Mouse (Mus musculus): ENCODE data around the gene Col4a1. TPM values are rescaled to one million over a fixed set of nuclear protein-coding genes. Genes with fewer than 3 reads are reported as not detected.

The Col4a1 gene
- polyA plus RNA-seq, 1 experiment from 2014 or later, result 169 TPM

DNA sequence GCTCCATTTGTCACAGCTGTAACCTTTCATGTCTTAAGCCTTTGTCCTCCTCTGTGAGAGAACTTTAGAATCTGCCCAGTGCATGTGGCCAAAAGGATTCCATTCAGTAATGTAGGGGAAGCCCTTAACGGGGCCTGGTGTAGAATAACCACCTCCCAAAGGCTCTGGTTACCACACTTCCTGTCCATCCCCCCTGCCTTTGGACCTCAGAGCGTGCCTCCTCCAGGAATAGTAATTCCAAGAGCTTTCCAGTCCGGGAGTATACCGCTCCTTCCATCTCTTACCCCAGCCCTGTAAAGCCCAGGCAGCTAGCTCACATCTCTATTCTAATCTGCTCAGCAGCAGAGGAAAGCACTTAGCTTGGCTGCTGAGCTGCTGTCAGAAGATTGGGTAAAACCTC is 14.7 kb upstream of the Col4a1 start:
- Histone ChIP-seq H3K4me1 (peaks cover 25% of the 10 kb centered on the region), H3K27me3 (no peaks in the 10 kb centered on the region), H3K9me3 (no peaks in the 10 kb centered on the region), H3K27ac (peak overlapping the region; percentile 63), H3K4me3 (no peak overlapping the region), H3K9ac (no peak overlapping the region), H3K36me3 (no peaks in the 10 kb centered on the region), H3K4me2 (replicated peaks) (no peak overlapping the region)
- 23% methylated on average over 4 of the region's 4 CpGs for WGBS
- ATAC-seq (ENCODE audit: insufficient number of reproducible peaks, insufficient read depth, low FRiP score, low TSS enrichment), result peak; percentile 75; the same call in 1 of the 2 replicates

DNA sequence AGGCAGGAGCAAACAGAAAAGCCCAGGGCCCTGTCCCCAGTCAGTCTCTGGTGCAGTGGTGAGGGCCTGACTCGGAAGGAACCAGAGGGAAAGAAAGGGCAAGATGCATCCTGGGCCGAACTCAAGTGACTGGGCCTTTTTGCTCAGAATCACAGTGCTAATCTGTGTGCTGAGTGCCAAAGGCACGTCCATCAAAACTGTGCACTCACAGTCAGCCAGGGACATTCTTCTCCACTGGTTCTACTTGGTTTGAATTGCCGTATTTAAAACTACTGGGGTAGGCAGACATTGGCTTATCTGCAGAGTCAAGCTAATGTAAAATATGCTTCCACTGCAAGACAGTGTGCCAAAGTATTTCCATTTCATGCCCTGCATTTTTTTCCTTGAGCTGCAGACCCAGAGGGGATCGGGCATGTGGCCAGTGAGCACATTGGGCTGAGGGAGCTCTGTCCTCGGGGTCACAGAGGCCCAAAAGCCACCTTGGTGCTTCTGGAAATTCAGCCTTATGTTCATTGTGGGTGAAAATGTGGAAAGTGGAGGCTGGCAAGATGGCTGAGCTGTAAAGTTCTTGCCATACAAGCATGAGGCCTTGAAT is 12.3 kb upstream of the Col4a1 start:
- no peaks in the 10 kb centered on the region for H3K27me3 ChIP-seq
- 80% methylated on average over 6 of the region's 6 CpGs for WGBS
- H3K4me3 ChIP-seq, result no peak overlapping the region
- no peak for ATAC-seq (ENCODE audit: insufficient number of reproducible peaks, insufficient read depth, low FRiP score, low TSS enrichment)
- no peak overlapping the region for H3K4me2 ChIP-seq (replicated peaks)
- no peak overlapping the region for H3K9ac ChIP-seq
- no peaks in the 10 kb centered on the region for H3K9me3 ChIP-seq
- no peaks in the 10 kb centered on the region; the same call in 1 of the 2 replicates for H3K36me3 ChIP-seq
- H3K27ac ChIP-seq, result no peak overlapping the region
- H3K4me1 ChIP-seq, result peaks cover 21% of the 10 kb centered on the region

DNA sequence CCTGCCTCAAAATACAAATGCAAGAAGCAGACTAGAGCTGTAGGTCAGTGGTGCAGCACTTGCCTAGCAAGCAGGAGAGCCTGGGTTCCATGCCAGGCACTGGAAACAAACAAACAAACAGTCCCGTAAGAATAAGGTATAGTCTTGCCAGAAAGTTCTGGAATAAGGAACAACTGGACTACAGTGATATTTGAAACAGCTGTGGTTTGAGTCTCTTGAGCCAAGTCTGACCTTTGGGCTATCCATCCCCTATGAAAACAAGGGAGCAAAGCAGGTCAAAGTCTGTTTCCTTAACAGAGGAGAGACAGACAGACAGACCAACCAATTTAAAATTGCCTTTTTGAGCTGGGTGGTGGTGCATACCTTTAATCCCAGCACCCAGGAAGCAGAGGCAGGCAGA is 11.1 kb upstream of the Col4a1 start:
- H3K27me3 ChIP-seq, result no peaks in the 10 kb centered on the region
- H3K9me3 ChIP-seq, result no peaks in the 10 kb centered on the region
- 85% methylated on average over 1 of the region's 1 CpGs for WGBS
- H3K4me1 ChIP-seq, result peaks cover 21% of the 10 kb centered on the region
- no peak overlapping the region for H3K9ac ChIP-seq
- H3K4me2 ChIP-seq (replicated peaks), result no peak overlapping the region
- H3K4me3 ChIP-seq, result no peak overlapping the region
- H3K27ac ChIP-seq, result no peak overlapping the region
- ATAC-seq (ENCODE audit: insufficient number of reproducible peaks, insufficient read depth, low FRiP score, low TSS enrichment), result no peak
- H3K36me3 ChIP-seq, result peaks cover 4% of the 10 kb centered on the region; the same call in 1 of the 2 replicates

DNA sequence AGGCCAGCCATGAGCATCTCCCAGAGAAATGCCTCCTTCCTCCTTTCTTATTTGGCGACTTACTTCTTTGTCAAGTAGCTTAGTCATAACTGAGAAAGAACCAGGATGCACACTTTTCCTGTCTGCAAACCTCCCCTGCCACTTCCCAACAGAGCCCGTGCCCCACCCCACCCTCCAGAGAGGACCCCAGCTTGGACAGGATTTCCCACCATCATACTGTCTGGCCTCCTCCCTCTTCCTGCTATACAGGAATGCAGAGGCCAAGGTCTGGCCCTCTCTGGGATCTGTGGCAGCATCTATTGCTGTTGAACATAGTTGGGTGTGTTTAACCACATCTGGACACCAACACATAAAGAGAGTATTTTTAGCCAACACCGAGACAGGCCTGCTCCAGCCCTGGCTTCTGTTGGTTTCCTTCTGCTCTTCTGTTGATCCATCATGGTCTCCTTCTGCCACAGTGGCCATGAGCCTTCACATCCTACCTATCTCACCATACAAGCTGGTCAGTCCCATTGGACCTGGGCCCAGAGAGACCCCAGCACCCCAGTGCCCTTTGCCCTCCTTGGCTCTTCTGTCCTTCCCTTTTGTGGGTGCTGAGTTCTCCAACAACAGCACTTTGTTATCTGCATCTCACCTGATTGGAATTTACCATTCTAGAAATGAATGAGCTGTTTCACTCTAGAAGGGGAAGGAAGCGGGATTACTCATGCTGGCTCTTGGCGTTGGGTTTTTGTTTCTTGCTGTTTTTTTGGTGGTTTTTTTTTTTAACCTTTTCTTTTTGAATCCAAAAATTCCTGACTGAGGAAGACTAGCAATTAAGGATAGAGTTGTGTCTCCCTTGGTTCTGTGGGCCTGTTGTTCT is 10.3 kb upstream of the Col4a1 start:
- H3K27ac ChIP-seq, result no peak overlapping the region
- H3K4me2 ChIP-seq (replicated peaks), result no peak overlapping the region
- ATAC-seq (ENCODE audit: insufficient number of reproducible peaks, insufficient read depth, low FRiP score, low TSS enrichment), result no peak
- no peak overlapping the region for H3K9ac ChIP-seq
- H3K36me3 ChIP-seq, result peaks cover 6% of the 10 kb centered on the region; the same call in 1 of the 2 replicates
- no peaks in the 10 kb centered on the region for H3K27me3 ChIP-seq
- peaks cover 19% of the 10 kb centered on the region for H3K4me1 ChIP-seq
- 83% methylated on average over 5 of the region's 5 CpGs for WGBS
- H3K4me3 ChIP-seq, result no peak overlapping the region
- no peaks in the 10 kb centered on the region for H3K9me3 ChIP-seq

DNA sequence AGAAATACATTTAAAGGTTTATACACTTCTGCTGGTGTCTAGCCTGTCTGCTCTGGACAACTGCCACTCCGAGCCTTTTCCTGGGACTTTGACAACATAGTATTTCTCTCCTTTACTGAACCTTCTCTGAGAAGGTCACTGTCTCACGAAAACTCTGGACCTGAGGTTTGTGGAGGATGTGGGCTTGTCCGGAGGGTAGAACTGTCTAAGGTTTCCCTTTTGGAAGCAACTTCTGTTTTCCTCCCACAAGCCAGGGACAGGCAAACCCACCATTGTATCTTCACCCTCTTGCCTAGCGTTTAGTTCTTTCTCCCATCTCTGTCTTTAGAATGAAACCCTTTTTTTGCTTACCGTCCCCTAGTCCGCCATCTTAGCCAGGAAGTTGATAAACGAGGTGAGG is 9.2 kb upstream of the Col4a1 start:
- 95% methylated on average over 7 of the region's 7 CpGs for WGBS
- no peak for ATAC-seq (ENCODE audit: insufficient number of reproducible peaks, insufficient read depth, low FRiP score, low TSS enrichment)
- no peak overlapping the region for H3K9ac ChIP-seq

DNA sequence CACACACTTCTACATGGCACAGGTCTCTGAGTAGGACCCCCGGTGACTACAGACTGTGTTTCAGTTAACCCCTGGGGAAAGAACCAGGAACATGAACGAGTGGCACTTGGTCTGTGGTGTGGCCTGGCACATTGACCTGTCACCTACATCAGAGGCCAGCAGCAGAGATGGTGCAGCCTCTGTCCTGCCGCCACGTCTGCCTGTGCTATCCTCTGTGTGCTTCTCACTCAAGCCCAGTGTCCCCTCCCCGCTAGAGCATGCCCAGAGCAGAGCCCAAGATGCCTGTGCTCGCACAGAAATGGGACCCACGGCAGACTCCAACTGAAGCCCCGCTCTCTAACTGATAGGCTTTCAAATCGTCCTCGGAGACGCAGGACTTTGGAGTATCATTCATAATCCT is 6.8 kb upstream of the Col4a1 start:
- Histone ChIP-seq H3K4me1 (peaks cover 5% of the 10 kb centered on the region; the same call in 1 of the 2 replicates), H3K27me3 (no peaks in the 10 kb centered on the region), H3K27ac (no peak overlapping the region), H3K9ac (no peak overlapping the region), H3K9me3 (no peaks in the 10 kb centered on the region), H3K36me3 (peaks cover 6% of the 10 kb centered on the region; the same call in 1 of the 2 replicates), H3K4me3 (no peak overlapping the region), H3K4me2 (replicated peaks) (no peak overlapping the region)
- ATAC-seq (ENCODE audit: insufficient number of reproducible peaks, insufficient read depth, low FRiP score, low TSS enrichment), result no peak
- WGBS, result 90% methylated on average over 11 of the region's 11 CpGs

More for the DNA sequence above, 9.2 kb upstream of the Col4a1 start:
- no peaks in the 10 kb centered on the region for H3K27me3 ChIP-seq
- H3K27ac ChIP-seq, result no peak overlapping the region
- peaks cover 8% of the 10 kb centered on the region for H3K4me1 ChIP-seq
- H3K9me3 ChIP-seq, result no peaks in the 10 kb centered on the region
- H3K36me3 ChIP-seq, result peaks cover 6% of the 10 kb centered on the region; the same call in 1 of the 2 replicates
- H3K4me3 ChIP-seq, result no peak overlapping the region
- no peak overlapping the region for H3K4me2 ChIP-seq (replicated peaks)

DNA sequence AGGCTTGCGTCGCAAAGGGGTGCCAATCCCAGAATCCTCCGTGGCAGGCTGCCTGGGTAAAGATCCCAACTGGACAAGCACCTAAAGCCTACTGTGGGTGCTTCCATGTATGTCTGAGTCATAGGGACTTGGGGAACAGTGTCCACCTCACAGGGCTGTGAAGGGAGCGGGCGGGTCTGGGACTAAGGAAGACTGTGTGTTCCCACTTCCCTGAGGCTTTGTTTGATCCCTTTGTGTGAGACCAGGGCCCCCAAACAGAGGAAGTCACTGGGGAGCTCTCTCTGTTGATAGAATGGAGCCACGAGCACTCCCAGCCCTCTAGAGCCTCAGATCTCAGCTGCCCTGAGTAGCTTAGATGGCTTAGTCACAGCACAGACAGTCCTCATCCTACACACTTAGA is 3.5 kb upstream of the Col4a1 start:
- no peak overlapping the region for H3K9ac ChIP-seq
- H3K27me3 ChIP-seq, result no peaks in the 10 kb centered on the region
- no peak overlapping the region for H3K27ac ChIP-seq
- 79% methylated on average over 6 of the region's 6 CpGs for WGBS
- no peak overlapping the region for H3K4me3 ChIP-seq
- no peak overlapping the region for H3K4me2 ChIP-seq (replicated peaks)
- H3K9me3 ChIP-seq, result no peaks in the 10 kb centered on the region
- no peak for ATAC-seq (ENCODE audit: insufficient number of reproducible peaks, insufficient read depth, low FRiP score, low TSS enrichment)
- peaks cover 6% of the 10 kb centered on the region; the same call in 1 of the 2 replicates for H3K36me3 ChIP-seq
- peaks cover 19% of the 10 kb centered on the region for H3K4me1 ChIP-seq

DNA sequence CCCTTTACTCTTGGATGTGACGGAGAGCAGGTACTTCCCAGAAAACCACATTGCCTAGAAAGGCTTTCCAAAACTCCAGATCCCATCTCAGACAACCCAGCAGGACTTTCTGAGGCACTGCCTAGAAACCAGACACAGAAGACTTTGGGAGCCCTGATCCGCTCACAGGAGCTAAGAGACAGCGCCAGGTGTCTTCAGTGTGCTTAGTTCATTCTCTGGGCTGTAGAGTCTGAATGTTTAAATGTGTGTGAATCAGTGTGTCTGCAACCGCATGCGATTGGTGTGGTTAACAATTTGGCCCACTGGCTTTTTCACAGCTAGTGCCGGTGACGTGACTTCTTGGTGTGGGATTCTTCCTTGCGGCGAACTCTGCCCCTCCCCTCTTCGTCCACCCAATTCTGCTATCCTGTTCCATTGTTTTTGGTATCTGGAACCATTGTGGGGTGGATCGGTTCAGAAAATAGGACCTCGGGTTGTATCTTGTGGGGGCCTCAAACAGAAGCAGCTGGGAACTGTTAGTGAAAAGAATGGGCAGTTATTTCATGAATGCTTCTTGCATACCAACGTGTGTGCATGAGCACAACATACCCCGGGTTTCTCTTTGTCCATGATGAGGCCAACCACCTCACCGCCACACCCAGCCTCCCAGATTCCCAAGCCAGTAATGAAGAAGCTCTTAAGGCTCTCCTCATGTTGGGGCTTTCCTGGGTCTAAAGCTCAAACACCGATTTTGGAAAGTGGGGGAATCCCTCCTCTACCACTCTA is 2.7 kb upstream of the Col4a1 start:
- H3K4me1 ChIP-seq, result peaks cover 26% of the 10 kb centered on the region
- no peak for ATAC-seq (ENCODE audit: insufficient number of reproducible peaks, insufficient read depth, low FRiP score, low TSS enrichment)

DNA sequence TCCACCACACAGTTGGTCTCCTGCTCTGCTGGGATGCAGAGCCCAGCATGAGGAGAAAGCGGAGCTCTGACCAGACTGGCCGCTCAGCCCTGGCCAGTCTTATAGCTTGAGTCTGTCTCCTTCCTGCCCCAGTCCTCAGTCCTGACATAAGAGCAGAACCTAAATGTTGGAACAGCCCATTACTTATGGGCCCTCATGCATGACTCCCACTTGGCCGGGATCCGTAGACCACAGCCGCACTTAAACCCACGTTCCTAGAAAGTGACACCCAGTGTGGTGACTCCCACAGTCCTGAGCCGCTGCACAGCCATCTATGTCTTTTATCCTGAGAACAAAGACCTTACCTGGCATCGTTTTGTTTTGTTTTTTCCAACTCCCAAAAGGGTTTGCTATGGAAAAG is 2.0 kb upstream of the Col4a1 start:
- WGBS, result 84% methylated on average over 8 of the region's 8 CpGs
- peaks cover 33% of the 10 kb centered on the region for H3K4me1 ChIP-seq
- peak overlapping the region; percentile 68 for H3K4me2 ChIP-seq (replicated peaks)
- 0 out of 2 replicates have a peak, but pooled peaks cover 6% of the 10 kb centered on the region for H3K36me3 ChIP-seq
- no peaks in the 10 kb centered on the region for H3K27me3 ChIP-seq
- ATAC-seq (ENCODE audit: insufficient number of reproducible peaks, insufficient read depth, low FRiP score, low TSS enrichment), result no peak
- no peak overlapping the region for H3K4me3 ChIP-seq
- no peak overlapping the region for H3K27ac ChIP-seq
- H3K9me3 ChIP-seq, result no peaks in the 10 kb centered on the region
- no peak overlapping the region for H3K9ac ChIP-seq

More for the DNA sequence above, 2.7 kb upstream of the Col4a1 start:
- no peak overlapping the region for H3K27ac ChIP-seq
- H3K36me3 ChIP-seq, result peaks cover 6% of the 10 kb centered on the region; the same call in 1 of the 2 replicates
- 78% methylated on average over 16 of the region's 16 CpGs for WGBS
- no peaks in the 10 kb centered on the region for H3K27me3 ChIP-seq
- no peaks in the 10 kb centered on the region for H3K9me3 ChIP-seq
- H3K4me3 ChIP-seq, result no peak overlapping the region
- H3K9ac ChIP-seq, result no peak overlapping the region
- peak overlapping the region; percentile 68; the same call in 1 of the 2 replicates for H3K4me2 ChIP-seq (replicated peaks)

DNA sequence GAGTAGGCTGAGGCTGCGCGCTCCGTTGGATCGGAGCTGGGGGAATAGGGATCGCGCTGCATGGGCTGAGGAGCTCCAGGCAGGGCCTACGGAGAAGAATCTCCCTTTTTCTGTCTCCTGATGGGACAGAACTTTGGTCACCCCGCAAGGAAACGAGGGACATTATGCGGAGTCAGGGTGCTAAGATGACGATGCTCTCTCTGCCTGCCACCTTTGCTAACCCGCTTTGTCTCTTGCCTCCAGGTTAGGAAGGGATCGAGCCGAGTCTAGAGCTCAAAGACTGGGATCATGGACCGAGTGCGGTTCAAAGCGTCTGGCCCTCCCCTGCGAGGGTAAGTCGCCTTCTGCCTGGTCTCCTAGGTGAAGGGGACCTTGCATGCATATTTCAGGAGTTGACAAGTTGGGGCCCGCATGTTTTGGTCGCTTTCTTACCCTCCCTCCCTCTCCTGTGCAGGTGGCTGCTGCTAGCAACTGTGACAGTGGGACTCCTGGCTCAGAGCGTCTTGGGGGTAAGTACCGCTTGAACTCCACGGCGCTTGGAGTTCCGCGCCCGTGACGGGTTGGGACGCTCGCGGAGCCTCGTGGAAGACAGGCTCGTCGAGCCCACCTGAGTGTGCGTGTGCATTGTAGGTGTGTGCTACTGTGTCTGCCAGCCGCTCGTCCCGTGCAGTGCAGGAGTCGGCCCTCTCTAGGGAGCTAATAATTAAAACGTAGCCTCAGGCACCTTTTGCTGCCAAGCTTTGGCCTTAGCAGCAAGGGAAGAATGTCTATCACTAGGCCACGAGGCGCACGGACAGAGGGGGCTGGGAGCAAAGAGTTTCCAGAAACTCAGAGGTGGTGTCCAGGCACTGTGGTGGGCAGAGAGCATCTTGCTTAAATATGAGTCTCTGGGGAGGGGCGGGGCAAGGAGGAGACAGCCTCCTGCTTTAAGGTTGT is 818 bp upstream of the Col4a1 start:
- H3K4me2 ChIP-seq (replicated peaks), result peak overlapping the region; percentile 68
- H3K27me3 ChIP-seq, result no peaks in the 10 kb centered on the region

More for the DNA sequence above, 818 bp upstream of the Col4a1 start:
- ATAC-seq (ENCODE audit: insufficient number of reproducible peaks, insufficient read depth, low FRiP score, low TSS enrichment), result no peak
- 2% methylated on average over 45 of the region's 45 CpGs for WGBS
- Histone ChIP-seq H3K4me1 (peaks cover 41% of the 10 kb centered on the region), H3K36me3 (no peaks in the 10 kb centered on the region), H3K9me3 (no peaks in the 10 kb centered on the region), H3K9ac (peak overlapping the region; percentile 93), H3K27ac (peak overlapping the region; percentile 88), H3K4me3 (peak overlapping the region; percentile 72)

Data from embryonic facial prominence, embryonic 12.5 days (tissue).